Mouse (Mus musculus) retina, embryonic 14.5 days (tissue): ENCODE measurements at regions not wholly inside any gene's neighbourhood (a gene's known extent, or its start where the extent isn't known, plus 50 kb on each side); places are given as distances from the start of the nearest gene placed in this dataset.
A peak's percentile ranks its signal among the peaks of the same experiment; 100 is the strongest.

Source experiments
- DNase-seq: peaks from one replicate; pipeline ENCODE4 v3.0.0-alpha.2; 2015; ENCODE audit warnings: low spot score

GRCm38 (mm10) chr13:73159454-73159853, 100.8 kb upstream of the Irx4 start:
- DNase-seq = no peak

- no peak for DNase-seq
Observed at GRCm38 (mm10) chr13:73159865-73160264, 100.4 kb upstream of the Irx4 start.

DNA sequence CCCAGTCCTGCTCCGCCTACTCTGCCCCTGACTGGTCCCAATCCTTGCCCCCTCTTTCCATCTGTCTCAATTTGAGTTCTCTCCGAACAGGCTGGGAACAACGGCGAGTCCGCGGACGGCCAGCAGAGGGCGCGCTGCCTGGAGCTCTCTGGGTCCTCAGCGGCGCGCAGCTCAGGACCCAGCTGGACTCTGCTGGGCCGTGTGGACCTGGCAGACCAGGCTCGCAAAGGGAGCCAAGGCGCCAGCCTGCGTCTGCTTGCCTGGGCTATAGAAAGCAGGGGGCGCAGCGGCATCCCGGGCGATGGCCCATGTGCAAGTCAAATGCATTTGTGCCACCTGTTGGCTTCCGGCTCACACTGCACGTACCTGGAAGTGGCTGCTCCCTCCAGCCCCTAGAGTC, 100.0 kb upstream of the Irx4 start:
- peak; percentile 94 for DNase-seq

- no peak for DNase-seq
Observed at GRCm38 (mm10) chr13:73170301-73170700, 90.0 kb upstream of the Irx4 start.

GRCm38 (mm10) chr13:73207931-73208448, 52.3 kb upstream of the Irx4 start:
- DNase-seq = no peak
